ENCODE assay signal across 12 mouse cellular contexts in the genomic region with DNA sequence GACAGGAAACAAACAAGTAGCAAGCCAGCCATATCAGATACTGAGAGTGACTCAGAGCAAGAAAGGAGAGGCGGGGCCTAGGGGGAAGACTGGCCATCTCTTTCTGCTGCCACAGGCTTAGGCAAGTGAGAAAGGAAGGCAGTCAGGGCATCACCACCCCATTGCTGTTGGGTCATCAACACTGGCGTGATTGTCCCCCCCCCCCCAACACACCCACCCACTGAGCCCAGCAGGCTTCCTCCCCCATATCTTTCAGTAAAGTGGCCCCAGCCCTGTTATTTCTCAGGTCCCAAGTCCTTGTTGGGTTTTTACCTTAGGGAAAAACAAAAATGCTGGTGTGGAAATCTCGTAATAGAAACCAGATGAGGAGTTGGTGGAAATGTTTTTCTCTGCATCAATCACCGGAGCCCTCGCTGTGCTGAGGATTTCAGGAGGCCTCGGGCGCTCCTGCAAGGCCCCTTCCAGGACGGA.
DNase-seq lines count a peak whose midpoint lies in the region; ATAC-seq and TF ChIP-seq lines count a peak whose summit lies in the region.
"Had no signal": no experiment of that assay in that cellular context is flagged by ENCODE, and none has a peak within 500 bp of the region (broad histone marks: within the 10 kb centered on the region; RNA-seq: fewer than 3 reads in every experiment).

No protein-coding gene starts in this region.

- intact Hi-C loops in gastrocnemius, postnatal 36 days (cut with DNase I), result no loop called here
- intact Hi-C loops in left cerebral cortex, postnatal 36 days (cut with DNase I), result no loop called here

- DNase-seq in gastrocnemius, adult 18-20 months (ENCODE audit: low spot score), result peak; percentile 11
- no peak for DNase-seq in gastrocnemius, postnatal 36 days
- no peak for DNase-seq in stomach, postnatal 0 days (ENCODE audit: low spot score)
- peak; percentile 52 for DNase-seq in embryonic facial prominence, embryonic 14.5 days (ENCODE audit: low spot score)
- DNase-seq in left cerebral cortex, postnatal 36 days (ENCODE audit: low spot score in 2 of 2), result no peak
- DNase-seq in ovary, postnatal 14 days (ENCODE audit: low spot score), result no peak
- no peak for DNase-seq in layer of hippocampus, adult 18-20 months (ENCODE audit: low spot score in 2 of 2)
- DNase-seq: cerebellum, adult 11 months; heart, adult 11 months; layer of hippocampus, postnatal 36 days had no signal

- no peak overlapping the region for H3K4me3 ChIP-seq in stomach, embryonic 16.5 days (replicated peaks; ENCODE audit: low read length)
- H3K4me3 ChIP-seq in stomach, postnatal 0 days (ENCODE audit: low read depth, low read length), result no peak overlapping the region
- no peak overlapping the region for H3K4me3 ChIP-seq in embryonic facial prominence, embryonic 14.5 days (ENCODE audit: low read depth, low read length)

- H3K27ac ChIP-seq in stomach, embryonic 16.5 days (ENCODE audit: low read length), result no peak overlapping the region
- H3K27ac ChIP-seq in stomach, postnatal 0 days (replicated peaks), result no peak overlapping the region
- peak overlapping the region; percentile 69 for H3K27ac ChIP-seq in embryonic facial prominence, embryonic 14.5 days (replicated peaks; ENCODE audit: low read depth, low read length)

- no peak overlapping the region for H3K4me2 ChIP-seq in stomach, embryonic 16.5 days (ENCODE audit: low read depth, low read length)
- H3K4me2 ChIP-seq in stomach, postnatal 0 days (replicated peaks; ENCODE audit: low read depth), result no peak overlapping the region
- H3K4me2 ChIP-seq in embryonic facial prominence, embryonic 14.5 days (ENCODE audit: low read depth, low read length), result peak overlapping the region; percentile 23; the same call in 1 of the 2 replicates

- no peaks in the 10 kb centered on the region for H3K36me3 ChIP-seq in stomach, embryonic 16.5 days (ENCODE audit: control insufficient read depth, insufficient read depth, low read length)
- H3K36me3 ChIP-seq in stomach, postnatal 0 days (ENCODE audit: control insufficient read depth, insufficient read depth, low read length), result no peaks in the 10 kb centered on the region
- H3K36me3 ChIP-seq in embryonic facial prominence, embryonic 14.5 days (ENCODE audit: control insufficient read depth, insufficient read depth, low read length), result no peaks in the 10 kb centered on the region

- H3K9me3 ChIP-seq in stomach, embryonic 16.5 days (replicated peaks; ENCODE audit: control insufficient read depth, low read length), result 0 out of 2 replicates have a peak, but pooled peaks cover 2% of the 10 kb centered on the region
- H3K9me3 ChIP-seq in stomach, postnatal 0 days (ENCODE audit: control insufficient read depth, low read length), result no peaks in the 10 kb centered on the region
- H3K9me3 ChIP-seq in embryonic facial prominence, embryonic 14.5 days (ENCODE audit: control insufficient read depth, low read length), result no peaks in the 10 kb centered on the region

- no peaks in the 10 kb centered on the region for H3K4me1 ChIP-seq in stomach, embryonic 16.5 days (ENCODE audit: control insufficient read depth, insufficient read depth, low read length)
- H3K4me1 ChIP-seq in stomach, postnatal 0 days (replicated peaks; ENCODE audit: control insufficient read depth, insufficient read depth), result no peaks in the 10 kb centered on the region
- peaks cover 21% of the 10 kb centered on the region for H3K4me1 ChIP-seq in embryonic facial prominence, embryonic 14.5 days (ENCODE audit: control insufficient read depth, insufficient read depth, low read length)

- WGBS in stomach, embryonic 16.5 days, result 71% methylated on average over 8 of the region's 8 CpGs
- 71% methylated on average over 7 of the region's 8 CpGs for WGBS in stomach, postnatal 0 days
- WGBS in embryonic facial prominence, embryonic 14.5 days, result 35% methylated on average over 8 of the region's 8 CpGs

- no peak for TF ChIP-seq EP300 in stomach, postnatal 0 days (optimal IDR thresholded peaks at IDR 0.05)

- TF ChIP-seq CTCF in stomach, postnatal 0 days (IDR thresholded peaks at IDR 0.05; ENCODE audit: low read depth), result no peak

- H3K27me3 ChIP-seq in stomach, embryonic 16.5 days (ENCODE audit: control insufficient read depth, insufficient read depth, low read length), result no peaks in the 10 kb centered on the region
- H3K27me3 ChIP-seq in stomach, postnatal 0 days (ENCODE audit: control insufficient read depth, insufficient read depth, low read length), result no peaks in the 10 kb centered on the region
- no peaks in the 10 kb centered on the region for H3K27me3 ChIP-seq in embryonic facial prominence, embryonic 14.5 days (replicated peaks; ENCODE audit: control insufficient read depth, insufficient read depth, low read length)

- H3K9ac ChIP-seq in stomach, embryonic 16.5 days (ENCODE audit: low read length), result no peak overlapping the region
- no peak overlapping the region for H3K9ac ChIP-seq in stomach, postnatal 0 days (ENCODE audit: low read length)
- H3K9ac ChIP-seq in embryonic facial prominence, embryonic 14.5 days (ENCODE audit: low read depth, low read length), result 0 out of 2 replicates have a peak overlapping the region, but pooled peaks have one; percentile 27

- ATAC-seq in stomach, embryonic 16.5 days (ENCODE audit: insufficient read depth, low FRiP score), result peak; percentile 17; the same call in 1 of the 2 replicates
- ATAC-seq in stomach, postnatal 0 days (ENCODE audit: low FRiP score, low TSS enrichment), result no peak; the same call in 1 of the 2 replicates
- ATAC-seq in embryonic facial prominence, embryonic 14.5 days (ENCODE audit: low read depth), result peak; percentile 22; the same call in 1 of the 2 replicates
- ATAC-seq: intestine, embryonic 16.5 days had no signal

Comparison
In these comparisons a context has a peak if more than half of its experiments do, and no peak if none do; other contexts are left out.
1. DNase-seq: peak in gastrocnemius, adult 18-20 months (single experiment) and embryonic facial prominence, embryonic 14.5 days (single experiment); none in gastrocnemius, postnatal 36 days (0 of 2), stomach, postnatal 0 days (single experiment), left cerebral cortex, postnatal 36 days (0 of 2), ovary, postnatal 14 days (single experiment) and layer of hippocampus, adult 18-20 months (0 of 2).